Mouse (Mus musculus): Measurements from ENCODE around the gene Spin1. TPM values are rescaled to one million over a fixed set of nuclear protein-coding genes. Genes with fewer than 3 reads are reported as not detected.
A peak's percentile ranks its signal among the peaks of the same experiment; 100 is the strongest.

Gene Spin1
- 39.5 TPM in 2 replicates for polyA plus RNA-seq (2014; fragmentation: Nextera tagmentation; extraction: Ambion mirVana)

DNA sequence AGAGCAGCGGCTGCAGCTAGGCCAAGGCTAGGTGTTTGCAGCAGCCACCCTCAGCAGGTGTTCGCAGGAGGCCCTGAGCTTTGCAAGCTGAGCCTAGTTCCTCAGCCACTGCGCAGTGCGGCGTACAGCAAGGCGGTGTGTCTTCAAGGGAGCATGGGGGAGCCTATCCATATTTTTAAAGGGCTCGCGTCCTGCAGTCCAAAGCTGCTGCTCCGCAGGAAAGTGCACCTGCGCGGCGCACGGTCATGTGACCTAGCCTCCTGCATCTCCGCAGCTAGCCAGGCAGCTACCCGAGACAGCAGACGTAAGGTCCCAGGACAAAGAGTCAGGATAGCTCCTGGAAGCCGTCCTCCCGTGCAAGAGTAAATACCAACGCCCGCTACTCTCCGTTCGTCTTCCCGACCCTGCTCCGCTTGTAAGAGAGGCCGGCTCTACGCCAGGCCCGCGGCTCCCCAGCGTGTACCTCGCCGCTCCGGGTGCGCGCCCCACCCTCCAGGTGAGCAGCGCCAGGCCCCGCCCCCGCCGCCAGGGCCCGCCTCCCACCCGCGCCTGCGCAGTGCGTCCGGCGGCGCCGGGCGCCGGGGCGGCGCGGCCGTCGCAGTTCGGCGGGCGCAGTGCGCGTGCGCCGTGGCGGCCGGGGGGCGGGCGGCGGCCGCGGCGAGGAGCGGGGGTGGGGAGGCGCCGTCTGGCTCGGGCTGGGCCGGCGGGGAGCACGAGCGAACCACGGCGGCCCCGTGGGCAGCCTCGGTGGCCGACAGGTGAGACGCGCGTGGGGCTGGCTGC is at the start of gene Spin1:
TSS of gene Spin1 (plus strand) at position 648 of the 783 bp plus-strand sequence.
- Histone ChIP-seq H3K36me3 (ENCODE audit: control insufficient read depth, insufficient read depth, low read length) (0 out of 2 replicates have a peak, but pooled peaks cover 5% of the 10 kb centered on the region), H3K9me3 (ENCODE audit: control insufficient read depth, low read length) (no peaks in the 10 kb centered on the region; the same call in 1 of the 2 replicates), H3K4me1 (replicated peaks; ENCODE audit: control insufficient read depth, insufficient read depth, low read length) (no peaks in the 10 kb centered on the region), H3K4me2 (peak within 1 kb of the TSS; percentile 99), H3K27me3 (replicated peaks; ENCODE audit: control insufficient read depth, insufficient read depth, low read length) (no peaks in the 10 kb centered on the region), H3K9ac (ENCODE audit: low read depth, low read length) (peak within 1 kb of the TSS; percentile 93), H3K27ac (ENCODE audit: low read depth, low read length) (peak within 1 kb of the TSS; percentile 82), H3K4me3 (ENCODE audit: low read depth, low read length) (peak within 1 kb of the TSS; percentile 87)
- DNase-seq (ENCODE audit: low spot score) (peak; percentile 79), ATAC-seq (replicated peaks; ENCODE audit: low FRiP score) (peak; percentile 87)
- WGBS = under 1% methylated on average over 57 of the region's 85 CpGs

- Histone ChIP-seq H3K4me2 (no peak overlapping the region), H3K27ac (ENCODE audit: low read depth, low read length) (no peak overlapping the region)
Observed at GRCm38 (mm10) chr13:51051016-51051415, 49.7 kb upstream of the Spin1 start.

DNA sequence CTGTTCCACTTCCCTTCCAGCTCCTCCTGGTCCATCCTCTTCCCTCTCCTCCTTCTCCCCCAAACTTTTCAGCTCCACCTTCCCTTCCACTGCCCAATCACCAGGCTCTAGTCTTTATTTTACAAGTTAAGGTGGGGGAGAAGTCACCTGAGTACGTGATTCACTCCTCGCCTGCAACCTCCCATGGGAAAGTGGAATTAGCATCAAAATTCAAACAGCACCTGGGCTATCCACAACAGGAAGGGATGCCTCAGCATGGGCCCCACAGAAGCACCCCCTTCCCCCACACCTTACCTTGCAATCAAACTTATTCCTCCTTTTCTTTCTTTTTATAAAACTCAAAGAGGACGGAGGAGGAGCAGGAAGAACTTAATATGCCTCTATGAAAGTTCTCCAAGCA is 48.3 kb upstream of the Spin1 start:
- ATAC-seq (replicated peaks; ENCODE audit: low FRiP score) (no peak), DNase-seq (ENCODE audit: low spot score) (no peak)
- H3K36me3 ChIP-seq (ENCODE audit: control insufficient read depth, insufficient read depth, low read length) = no peaks in the 10 kb centered on the region
- WGBS = 66% methylated on average over 3 of the region's 3 CpGs
- no peaks in the 10 kb centered on the region for H3K9me3 ChIP-seq (ENCODE audit: control insufficient read depth, low read length)
- H3K27me3 ChIP-seq (replicated peaks; ENCODE audit: control insufficient read depth, insufficient read depth, low read length) = no peaks in the 10 kb centered on the region
- no peak overlapping the region for H3K4me3 ChIP-seq (ENCODE audit: low read depth, low read length)
- H3K27ac ChIP-seq (ENCODE audit: low read depth, low read length) = no peak overlapping the region
- no peak overlapping the region for H3K9ac ChIP-seq (ENCODE audit: low read depth, low read length)
- H3K4me1 ChIP-seq (replicated peaks; ENCODE audit: control insufficient read depth, insufficient read depth, low read length) = no peaks in the 10 kb centered on the region
- H3K4me2 ChIP-seq = no peak overlapping the region

More at GRCm38 (mm10) chr13:51051016-51051415, 49.7 kb upstream of the Spin1 start:
- H3K27me3 ChIP-seq (replicated peaks; ENCODE audit: control insufficient read depth, insufficient read depth, low read length) = no peaks in the 10 kb centered on the region
- H3K9ac ChIP-seq (ENCODE audit: low read depth, low read length) = no peak overlapping the region
- ATAC-seq (replicated peaks; ENCODE audit: low FRiP score) = no peak
- H3K9me3 ChIP-seq (ENCODE audit: control insufficient read depth, low read length) = no peaks in the 10 kb centered on the region
- no peak for DNase-seq (ENCODE audit: low spot score)
- H3K4me1 ChIP-seq (replicated peaks; ENCODE audit: control insufficient read depth, insufficient read depth, low read length) = no peaks in the 10 kb centered on the region
- no peaks in the 10 kb centered on the region for H3K36me3 ChIP-seq (ENCODE audit: control insufficient read depth, insufficient read depth, low read length)
- WGBS = 83% methylated on average over 4 of the region's 4 CpGs
- no peak overlapping the region for H3K4me3 ChIP-seq (ENCODE audit: low read depth, low read length)

DNA sequence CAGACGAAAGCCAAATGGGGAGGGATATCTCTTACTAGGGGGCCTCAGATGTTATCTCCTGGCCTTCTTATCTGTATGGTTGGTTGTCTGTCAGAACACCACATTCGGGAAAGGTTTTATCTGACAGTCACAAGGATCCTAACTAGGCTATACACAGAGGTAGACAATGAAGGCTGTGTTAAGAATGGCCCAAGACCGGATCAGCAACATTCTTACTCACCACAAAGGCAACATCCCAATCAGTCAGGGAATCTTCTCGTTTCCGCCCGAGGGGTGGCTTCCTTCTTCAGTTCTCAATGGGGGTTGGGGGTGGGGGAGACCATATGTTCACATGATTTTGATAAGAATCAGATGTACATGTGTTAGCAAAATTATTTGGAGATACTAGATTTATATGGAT is 37.7 kb upstream of the Spin1 start:
- WGBS = 44% methylated on average over 6 of the region's 6 CpGs
- DNase-seq (ENCODE audit: low spot score) = no peak
- no peaks in the 10 kb centered on the region for H3K36me3 ChIP-seq (ENCODE audit: control insufficient read depth, insufficient read depth, low read length)
- H3K27me3 ChIP-seq (replicated peaks; ENCODE audit: control insufficient read depth, insufficient read depth, low read length) = no peaks in the 10 kb centered on the region
- H3K4me3 ChIP-seq (ENCODE audit: low read depth, low read length) = no peak overlapping the region
- H3K27ac ChIP-seq (ENCODE audit: low read depth, low read length) = no peak overlapping the region
- H3K9ac ChIP-seq (ENCODE audit: low read depth, low read length) = no peak overlapping the region
- no peak overlapping the region for H3K4me2 ChIP-seq
- H3K4me1 ChIP-seq (replicated peaks; ENCODE audit: control insufficient read depth, insufficient read depth, low read length) = no peaks in the 10 kb centered on the region
- no peaks in the 10 kb centered on the region for H3K9me3 ChIP-seq (ENCODE audit: control insufficient read depth, low read length)
- no peak for ATAC-seq (replicated peaks; ENCODE audit: low FRiP score)

- no peak overlapping the region for H3K4me2 ChIP-seq
- H3K9me3 ChIP-seq (ENCODE audit: control insufficient read depth, low read length) = no peaks in the 10 kb centered on the region
- H3K36me3 ChIP-seq (ENCODE audit: control insufficient read depth, insufficient read depth, low read length) = no peaks in the 10 kb centered on the region
- ATAC-seq (replicated peaks; ENCODE audit: low FRiP score) (no peak), DNase-seq (ENCODE audit: low spot score) (no peak)
- H3K9ac ChIP-seq (ENCODE audit: low read depth, low read length) = no peak overlapping the region
- no peak overlapping the region for H3K27ac ChIP-seq (ENCODE audit: low read depth, low read length)
- H3K27me3 ChIP-seq (replicated peaks; ENCODE audit: control insufficient read depth, insufficient read depth, low read length) = no peaks in the 10 kb centered on the region
- 72% methylated on average over 1 of the region's 1 CpGs for WGBS
- no peaks in the 10 kb centered on the region for H3K4me1 ChIP-seq (replicated peaks; ENCODE audit: control insufficient read depth, insufficient read depth, low read length)
- no peak overlapping the region for H3K4me3 ChIP-seq (ENCODE audit: low read depth, low read length)
Observed at GRCm38 (mm10) chr13:51063721-51064120, 37.0 kb upstream of the Spin1 start.

- no peak overlapping the region for H3K9ac ChIP-seq (ENCODE audit: low read depth, low read length)
- no peak for DNase-seq (ENCODE audit: low spot score)
Observed at GRCm38 (mm10) chr13:51064429-51064828, 36.3 kb upstream of the Spin1 start.

DNA sequence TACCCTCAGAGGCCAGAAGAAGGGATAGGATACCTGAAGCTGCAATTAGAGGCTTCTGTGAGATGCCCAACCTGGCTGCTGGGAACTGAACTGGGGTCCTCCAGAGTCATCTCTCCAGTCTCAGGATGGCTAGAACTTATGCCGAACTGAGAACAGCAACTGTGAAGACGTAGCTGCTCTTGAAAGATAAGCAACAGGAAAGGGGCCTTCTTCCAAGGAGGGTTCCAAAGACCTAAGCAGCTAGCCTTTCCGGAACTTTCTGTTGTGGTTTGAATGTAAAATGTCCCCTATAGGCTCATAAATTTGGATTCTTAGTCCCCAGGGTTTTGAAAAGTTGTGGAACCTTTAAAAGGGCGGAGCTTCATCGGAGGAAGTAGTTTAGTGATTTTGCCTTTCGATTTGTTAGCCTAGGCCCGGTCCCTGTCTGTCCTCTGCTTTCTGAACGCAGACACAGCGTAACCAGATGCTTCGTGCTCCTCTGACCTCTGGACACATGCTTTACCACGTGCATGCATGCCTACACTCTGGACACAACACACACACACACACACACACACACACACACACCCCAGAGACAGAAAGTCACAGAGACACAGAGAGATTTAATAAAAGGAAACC is 29.5 kb upstream of the Spin1 start:
- Histone ChIP-seq H3K9ac (ENCODE audit: low read depth, low read length) (no peak overlapping the region), H3K27ac (ENCODE audit: low read depth, low read length) (no peak overlapping the region), H3K4me1 (replicated peaks; ENCODE audit: control insufficient read depth, insufficient read depth, low read length) (no peaks in the 10 kb centered on the region), H3K4me3 (ENCODE audit: low read depth, low read length) (no peak overlapping the region), H3K9me3 (ENCODE audit: control insufficient read depth, low read length) (no peaks in the 10 kb centered on the region), H3K4me2 (peak overlapping the region; percentile 24; the same call in 1 of the 2 replicates), H3K27me3 (replicated peaks; ENCODE audit: control insufficient read depth, insufficient read depth, low read length) (no peaks in the 10 kb centered on the region), H3K36me3 (ENCODE audit: control insufficient read depth, insufficient read depth, low read length) (no peaks in the 10 kb centered on the region)
- WGBS = 54% methylated on average over 11 of the region's 11 CpGs
- DNase-seq (ENCODE audit: low spot score) (no peak), ATAC-seq (replicated peaks; ENCODE audit: low FRiP score) (no peak)

More at GRCm38 (mm10) chr13:51064429-51064828, 36.3 kb upstream of the Spin1 start:
- 78% methylated on average over 3 of the region's 3 CpGs for WGBS
- Histone ChIP-seq H3K27ac (ENCODE audit: low read depth, low read length) (no peak overlapping the region), H3K36me3 (ENCODE audit: control insufficient read depth, insufficient read depth, low read length) (no peaks in the 10 kb centered on the region), H3K4me1 (replicated peaks; ENCODE audit: control insufficient read depth, insufficient read depth, low read length) (no peaks in the 10 kb centered on the region), H3K4me3 (ENCODE audit: low read depth, low read length) (no peak overlapping the region), H3K4me2 (no peak overlapping the region), H3K9me3 (ENCODE audit: control insufficient read depth, low read length) (no peaks in the 10 kb centered on the region), H3K27me3 (replicated peaks; ENCODE audit: control insufficient read depth, insufficient read depth, low read length) (no peaks in the 10 kb centered on the region)
- no peak for ATAC-seq (replicated peaks; ENCODE audit: low FRiP score)

- H3K4me1 ChIP-seq (replicated peaks; ENCODE audit: control insufficient read depth, insufficient read depth, low read length) = no peaks in the 10 kb centered on the region
- DNase-seq (ENCODE audit: low spot score) (no peak), ATAC-seq (replicated peaks; ENCODE audit: low FRiP score) (no peak)
- H3K27ac ChIP-seq (ENCODE audit: low read depth, low read length) = no peak overlapping the region
- no peak overlapping the region for H3K9ac ChIP-seq (ENCODE audit: low read depth, low read length)
- no peak overlapping the region for H3K4me3 ChIP-seq (ENCODE audit: low read depth, low read length)
- H3K9me3 ChIP-seq (ENCODE audit: control insufficient read depth, low read length) = no peaks in the 10 kb centered on the region
- no peaks in the 10 kb centered on the region for H3K36me3 ChIP-seq (ENCODE audit: control insufficient read depth, insufficient read depth, low read length)
- WGBS = 59% methylated on average over 8 of the region's 8 CpGs
- peak overlapping the region; percentile 24; the same call in 1 of the 2 replicates for H3K4me2 ChIP-seq
- no peaks in the 10 kb centered on the region for H3K27me3 ChIP-seq (replicated peaks; ENCODE audit: control insufficient read depth, insufficient read depth, low read length)
Observed at GRCm38 (mm10) chr13:51071763-51072276, 28.9 kb upstream of the Spin1 start.

Measured in liver, embryonic 11.5 days (tissue).